Mouse (Mus musculus) natural killer cell, adult 2 months (primary cell): ENCODE data around the gene Cd22.
"Not testable (repeated sequence)": the region's sequence is repeated elsewhere in the genome, so short reads cannot be mapped to it uniquely, and the experiment has no call there.

Experiments used
- DNase-seq, 2 experiments: peaks; one replicate each; pipeline ENCODE4 v3.0.0; 2022; ENCODE audit warnings: low spot score in 2 of 2

Gene Cd22

DNA sequence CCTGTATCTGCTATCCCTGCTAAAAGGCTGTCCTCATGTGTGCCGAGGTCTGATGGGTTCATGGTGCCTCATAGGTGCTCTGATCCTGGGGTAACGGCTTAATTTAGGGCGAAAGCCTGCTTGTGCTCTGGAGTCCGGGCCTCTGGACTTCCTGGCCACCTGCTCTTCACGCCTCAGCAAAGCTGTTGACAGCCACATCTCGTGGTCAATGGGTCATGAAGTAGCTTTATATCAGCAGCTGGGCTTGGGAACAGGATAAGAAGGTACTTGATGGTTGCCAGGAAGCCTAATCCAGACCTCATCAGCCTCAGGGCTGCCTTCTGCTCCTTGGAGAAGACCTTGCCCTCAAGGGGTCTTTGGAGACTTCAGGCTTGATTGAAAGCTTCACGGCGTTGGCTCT, 16.8 kb downstream of the Cd22 start:
- DNase-seq: no peak

DNA sequence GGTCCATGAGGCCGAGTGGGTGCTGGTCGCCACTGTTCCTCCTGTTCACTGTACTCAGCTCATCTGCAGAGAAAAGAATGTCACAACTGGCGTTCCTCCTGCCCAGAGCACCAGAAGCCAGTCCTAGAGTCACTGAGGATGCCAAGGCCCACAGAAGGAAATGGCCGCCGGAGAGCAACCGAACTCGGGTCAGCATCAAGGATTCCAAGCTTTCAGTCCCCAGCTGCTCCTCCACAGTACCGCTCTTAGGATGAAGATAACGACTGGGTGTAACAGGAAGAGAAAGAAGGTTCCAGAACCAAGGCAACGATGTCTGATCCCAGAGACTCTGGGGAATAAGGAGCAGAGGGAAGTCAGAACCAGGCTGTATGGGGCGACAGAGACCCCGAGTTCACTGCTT, 18.7 kb downstream of the Cd22 start, which contains the start of gene Ffar1:
Ffar1 (minus strand) TSS at position 101 of the 400 bp plus-strand sequence.
- no peak for DNase-seq

- peak; percentile 36 to 56 for DNase-seq
These were observed 20.3 kb downstream of the Cd22 start for GRCm38 (mm10) chr7:30859635-30860402.

GRCm38 (mm10) chr7:30859290-30859634, 20.9 kb downstream of the Cd22 start:
- peak; percentile 60 to 85 for DNase-seq

- no peak for DNase-seq
These were observed 22.4 kb downstream of the Cd22 start for GRCm38 (mm10) chr7:30857746-30858145.

DNA sequence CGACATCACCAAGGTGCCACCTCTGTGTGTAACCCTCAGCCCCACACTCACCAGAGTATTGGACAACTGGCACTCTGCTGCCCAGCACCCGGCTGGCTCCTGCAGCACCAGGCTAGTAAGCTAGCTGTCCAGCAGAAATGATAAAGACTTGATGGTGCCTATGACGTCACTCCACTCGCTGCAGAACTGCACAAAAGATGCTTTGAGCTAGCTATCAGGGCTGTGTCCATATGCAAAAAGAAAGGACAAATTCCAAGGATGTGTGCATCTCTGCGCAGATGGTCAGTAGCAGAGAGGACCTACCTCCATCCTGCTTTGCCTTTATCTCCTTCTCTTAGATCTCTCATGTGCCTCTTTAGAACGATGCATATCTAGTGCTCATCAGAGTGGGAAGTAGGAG, 24.1 kb downstream of the Cd22 start, which contains the start of gene Ffar3:
Ffar3 (minus strand) TSS at position 101 of the 400 bp plus-strand sequence.
- DNase-seq: no peak

DNA sequence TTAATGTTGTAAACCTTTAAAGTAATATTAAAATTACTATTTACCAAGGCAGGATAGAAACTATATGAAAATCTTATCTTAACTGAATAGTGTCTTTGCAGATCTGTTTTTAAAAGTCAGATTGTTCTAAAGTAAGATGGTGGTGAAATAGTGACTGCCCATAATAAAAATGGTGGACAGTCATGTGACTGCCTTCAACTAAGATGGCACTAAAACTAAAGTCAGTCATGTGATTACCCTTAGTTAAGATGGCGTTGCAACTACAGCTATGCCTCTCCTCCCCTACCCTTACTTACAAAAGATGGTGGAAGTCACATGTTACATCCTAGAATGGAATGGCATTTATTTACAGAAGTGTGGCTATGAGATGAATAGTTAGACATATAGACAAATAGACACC, 28.7 kb downstream of the Cd22 start:
- no peak for DNase-seq

GRCm38 (mm10) chr7:30847934-30848333, 32.2 kb downstream of the Cd22 start:
- DNase-seq: no peak

DNA sequence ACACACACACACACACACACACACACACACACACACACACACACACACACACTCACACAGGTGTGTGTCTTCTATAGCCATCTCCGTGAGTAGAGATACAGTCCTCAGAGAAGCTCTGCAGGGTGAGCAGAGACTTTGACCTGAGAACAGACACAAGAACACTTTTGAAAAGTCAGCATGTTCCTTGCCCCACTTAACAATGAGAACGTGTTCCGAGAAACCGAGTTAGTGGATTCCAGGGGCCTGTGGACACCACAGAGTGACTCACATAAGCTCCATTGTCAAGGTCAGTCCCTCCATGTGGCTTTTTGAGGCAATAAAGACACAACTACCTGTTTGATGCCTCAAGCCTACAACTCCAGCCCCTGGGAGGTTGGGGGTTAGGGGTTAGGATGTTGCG, 32.8 kb downstream of the Cd22 start:
- DNase-seq: no peak

DNA sequence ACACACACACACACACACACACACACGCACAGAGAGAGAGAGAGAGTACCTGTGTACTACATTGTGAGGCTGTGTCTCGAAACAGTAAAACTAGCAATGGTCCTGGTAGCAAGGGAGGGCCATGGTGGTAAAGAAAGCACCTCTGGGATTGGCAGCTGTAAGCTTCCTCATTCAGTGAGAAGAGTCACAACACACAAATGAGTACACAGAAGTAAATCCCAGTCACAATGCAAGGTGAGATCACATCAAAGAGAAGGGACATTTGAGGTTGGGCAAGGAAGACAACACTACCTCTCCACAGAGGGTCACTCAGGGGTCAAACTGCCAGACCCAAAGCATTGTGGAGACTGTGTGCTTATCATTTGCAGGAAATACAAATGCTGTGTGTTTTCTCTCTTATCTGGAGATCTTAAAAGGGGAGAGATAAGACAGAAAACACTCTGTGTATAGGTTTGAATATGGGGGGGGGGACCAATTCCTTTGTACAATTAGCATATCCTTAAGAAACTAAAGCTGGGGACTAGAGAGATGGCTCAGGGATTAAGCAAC, 33.6 kb downstream of the Cd22 start:
- no peak for DNase-seq

DNA sequence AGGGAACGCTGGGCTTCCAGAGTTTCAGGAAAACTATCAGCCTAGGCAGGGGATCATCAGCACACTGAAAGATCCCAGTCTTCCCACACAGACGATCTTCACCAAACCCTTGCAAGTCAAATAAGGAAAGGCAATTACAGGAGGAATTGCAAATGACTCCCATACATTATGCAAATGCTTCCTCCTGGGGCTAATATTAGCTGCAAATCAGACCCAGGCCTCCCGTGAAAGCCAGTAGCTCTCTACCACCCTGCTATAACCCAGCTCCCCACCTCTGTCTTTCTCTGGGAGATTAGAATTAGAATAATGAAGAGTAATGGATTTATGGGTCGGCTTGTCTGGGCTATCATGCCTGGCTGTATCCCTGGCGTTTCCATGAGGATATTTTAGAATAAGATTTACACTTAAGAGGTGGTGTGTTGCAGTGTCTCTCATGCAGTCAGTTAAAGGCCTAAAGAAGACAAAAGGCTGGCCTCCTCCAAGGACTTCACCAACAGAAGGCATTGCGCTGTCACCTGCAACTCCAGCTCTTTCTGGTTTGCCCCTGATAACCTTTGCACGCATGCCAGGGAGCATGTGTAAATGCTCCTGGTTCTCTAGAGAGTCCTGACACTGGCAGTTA, 35.4 kb downstream of the Cd22 start:
- no peak for DNase-seq

GRCm38 (mm10) chr7:30842092-30842491, 38.0 kb downstream of the Cd22 start:
- DNase-seq: peak in 1 of 2 experiments; percentile 50

- DNase-seq: no peak
These were observed 38.8 kb downstream of the Cd22 start for GRCm38 (mm10) chr7:30841379-30841778.

DNA sequence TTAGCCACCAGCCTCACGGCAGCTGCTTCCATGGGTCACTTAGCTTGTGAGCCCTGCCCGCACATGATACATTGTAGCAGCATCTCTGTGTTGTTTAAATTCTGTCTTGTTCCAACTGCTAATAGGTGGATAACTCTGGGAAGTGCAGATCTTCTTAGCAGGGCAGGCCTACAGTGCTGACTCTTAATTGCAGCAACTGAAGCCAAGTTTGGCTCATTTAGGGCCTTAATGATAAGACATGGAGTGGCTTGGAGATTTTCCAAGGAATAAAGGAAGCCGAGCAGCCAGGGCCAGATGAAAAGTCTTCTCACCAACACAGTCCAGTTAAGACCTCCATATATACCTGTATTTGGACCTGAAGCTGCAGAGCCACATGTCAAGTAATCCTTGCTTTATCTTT, 39.8 kb downstream of the Cd22 start:
- DNase-seq: no peak

- no peak for DNase-seq
These were observed 42.9 kb downstream of the Cd22 start for GRCm38 (mm10) chr7:30837277-30837676.

DNA sequence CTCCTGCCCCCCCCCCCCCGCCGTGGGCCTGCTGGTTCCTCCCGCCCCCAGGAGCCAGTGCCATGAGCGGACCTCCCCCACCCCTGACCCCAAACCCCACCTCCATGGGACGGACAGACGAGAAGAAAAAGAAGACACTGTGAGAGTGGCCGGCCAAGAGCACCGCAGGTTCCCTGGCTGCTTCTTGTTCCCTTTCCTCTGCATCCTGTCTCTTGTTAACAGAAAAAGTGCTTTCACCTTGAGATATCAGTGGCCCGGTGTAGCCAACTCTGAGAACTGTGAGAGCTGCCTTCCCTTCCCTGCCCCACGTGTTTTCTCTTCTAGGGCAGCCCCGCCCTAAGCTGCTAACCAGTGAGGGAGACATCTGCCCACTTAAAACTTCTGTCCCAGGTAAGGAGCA, 47.5 kb downstream of the Cd22 start:
- not testable (repeated sequence) for DNase-seq

DNA sequence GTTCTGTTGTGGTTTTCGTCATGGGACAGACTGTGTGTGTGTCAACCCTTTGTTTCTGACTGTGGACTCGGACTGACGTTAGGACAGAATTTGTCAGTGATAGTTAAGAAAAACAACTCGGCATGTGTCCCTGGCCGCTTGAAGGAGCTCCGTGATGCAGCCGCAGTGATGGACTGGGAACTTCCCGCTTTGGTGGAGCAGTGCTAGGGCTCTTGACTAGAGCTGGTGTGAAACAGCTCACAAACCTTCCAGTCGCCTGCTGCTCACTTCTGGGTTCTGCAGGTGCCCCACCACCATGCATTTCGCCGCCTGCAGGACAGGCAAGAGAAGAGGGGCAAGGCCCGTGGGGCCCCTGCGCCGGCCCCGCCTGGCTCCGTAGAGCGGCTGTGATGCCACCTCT, 47.9 kb downstream of the Cd22 start:
- DNase-seq: peak in 1 of 2 experiments; percentile 14

- DNase-seq: no peak
These were observed 50.7 kb downstream of the Cd22 start for GRCm38 (mm10) chr7:30829428-30829827.

- DNase-seq: not testable (repeated sequence)
These were observed 51.3 kb downstream of the Cd22 start for GRCm38 (mm10) chr7:30828871-30829270.

DNA sequence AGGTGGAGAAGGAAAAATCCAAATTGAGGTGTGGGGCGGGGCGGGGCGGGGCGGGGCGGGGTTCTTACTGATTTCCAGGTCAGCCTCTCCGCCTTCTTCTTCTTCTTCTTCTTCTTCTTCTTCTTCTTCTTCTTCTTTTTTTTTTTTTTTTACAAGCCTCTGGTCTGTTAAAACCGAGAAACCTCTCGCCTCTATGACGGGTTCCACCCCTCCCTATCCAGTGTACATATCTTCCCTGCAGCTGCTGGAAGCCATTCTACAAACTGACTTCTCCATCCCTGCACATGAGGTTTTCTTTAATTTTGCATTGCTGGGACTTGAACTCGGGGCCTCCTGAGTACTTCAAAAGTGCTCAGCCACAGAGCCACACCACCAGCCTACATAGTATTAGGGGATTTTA, 53.5 kb downstream of the Cd22 start:
- DNase-seq: no peak

DNA sequence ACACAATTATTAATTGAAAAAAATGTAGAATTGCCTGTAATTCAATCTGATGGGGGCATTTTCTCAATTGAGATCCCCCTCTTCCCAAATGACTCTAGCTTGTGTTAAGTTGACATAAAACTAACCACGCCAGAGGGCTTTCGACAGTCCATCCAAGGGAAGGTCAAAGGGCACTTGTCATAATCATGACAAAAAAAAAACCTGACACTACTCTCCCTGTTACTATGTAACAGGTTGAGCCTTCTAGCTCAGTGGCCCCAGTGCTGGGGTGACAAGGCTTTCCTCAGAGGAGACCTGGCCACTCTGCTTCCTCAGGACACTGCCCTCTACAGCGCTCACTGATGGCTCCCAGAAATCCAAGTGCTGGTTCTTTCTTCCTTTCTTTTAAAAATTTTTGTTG, 55.8 kb downstream of the Cd22 start:
- no peak for DNase-seq

GRCm38 (mm10) chr7:30823675-30824074, 56.5 kb downstream of the Cd22 start, which contains the start of gene Ffar2:
Ffar2 (minus strand) TSS chr7:30823775.
- no peak for DNase-seq

GRCm38 (mm10) chr7:30821532-30821931, 58.6 kb downstream of the Cd22 start:
- no peak for DNase-seq
